Mouse (Mus musculus): ENCODE data around the gene Gm42906.

DNA sequence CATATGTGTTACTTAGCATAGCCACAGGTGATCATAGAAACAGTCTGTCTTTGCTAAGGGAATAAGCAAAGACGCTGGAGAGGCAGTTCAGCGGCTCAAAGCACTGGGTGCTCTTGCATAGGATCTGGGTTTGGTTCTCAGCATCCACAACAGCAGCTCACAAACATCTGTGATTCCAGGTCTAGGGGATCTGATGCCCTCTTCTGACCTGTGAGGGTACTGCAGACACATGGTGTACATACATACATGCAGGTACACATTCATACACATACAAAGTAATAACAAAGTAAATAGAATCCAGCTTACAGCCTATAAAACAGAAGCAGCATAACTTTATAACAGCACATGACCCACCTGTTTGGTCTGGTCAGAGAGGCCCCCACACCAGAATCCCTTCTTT, 366.0 kb downstream of the Gm42906 start:
- TF ChIP-seq CTCF (IDR thresholded peaks at IDR 0.05 in 2 of 3, conservative IDR thresholded peaks at IDR 0.05 in 1 of 3; ENCODE audit: control insufficient read depth in 1 of 3, insufficient read depth in 1 of 3, low read depth in 2 of 3, low read length in 3 of 3, poor library complexity in 1 of 3, severe bottlenecking in 1 of 3), result peak in 1 of 3 experiments; percentile 8; a peak in 1 of 6 replicates
- no peak for TF ChIP-seq MEF2A (IDR thresholded peaks at IDR 0.05; ENCODE audit: extremely low read depth, insufficient replicate concordance, low read depth, low read length, poor library complexity, severe bottlenecking)
- TF ChIP-seq EP300 (IDR thresholded peaks at IDR 0.05; ENCODE audit: low read depth in 1 of 2, low read length in 2 of 2), result no peak
- no peak for TF ChIP-seq RCOR1 (IDR thresholded peaks at IDR 0.05; ENCODE audit: low read depth, low read length)
- no peak for TF ChIP-seq HCFC1 (IDR thresholded peaks at IDR 0.05; ENCODE audit: low read depth, low read length)
- no peak for TF ChIP-seq RAD21 (IDR thresholded peaks at IDR 0.05; ENCODE audit: low read depth, low read length)
- no peak for TF ChIP-seq POLR2A (IDR thresholded peaks at IDR 0.05; ENCODE audit: control insufficient read depth in 1 of 2, insufficient read depth in 1 of 2, low read depth in 1 of 2, low read length in 2 of 2, poor library complexity in 1 of 2)
- TF ChIP-seq ZMIZ1 (IDR thresholded peaks at IDR 0.05; ENCODE audit: low read depth, low read length), result no peak

All from MEL (cell line).